Mouse (Mus musculus): ENCODE measurements around the gene Zfp865. TPM values are rescaled to one million over a fixed set of nuclear protein-coding genes. Genes with fewer than 3 reads are reported as not detected.
"Not testable (repeated sequence)": the region's sequence is repeated elsewhere in the genome, so short reads cannot be mapped to it uniquely, and the experiment has no call there.

Gene Zfp865
- polyA plus RNA-seq, 1 experiment: 21.3 TPM

DNA sequence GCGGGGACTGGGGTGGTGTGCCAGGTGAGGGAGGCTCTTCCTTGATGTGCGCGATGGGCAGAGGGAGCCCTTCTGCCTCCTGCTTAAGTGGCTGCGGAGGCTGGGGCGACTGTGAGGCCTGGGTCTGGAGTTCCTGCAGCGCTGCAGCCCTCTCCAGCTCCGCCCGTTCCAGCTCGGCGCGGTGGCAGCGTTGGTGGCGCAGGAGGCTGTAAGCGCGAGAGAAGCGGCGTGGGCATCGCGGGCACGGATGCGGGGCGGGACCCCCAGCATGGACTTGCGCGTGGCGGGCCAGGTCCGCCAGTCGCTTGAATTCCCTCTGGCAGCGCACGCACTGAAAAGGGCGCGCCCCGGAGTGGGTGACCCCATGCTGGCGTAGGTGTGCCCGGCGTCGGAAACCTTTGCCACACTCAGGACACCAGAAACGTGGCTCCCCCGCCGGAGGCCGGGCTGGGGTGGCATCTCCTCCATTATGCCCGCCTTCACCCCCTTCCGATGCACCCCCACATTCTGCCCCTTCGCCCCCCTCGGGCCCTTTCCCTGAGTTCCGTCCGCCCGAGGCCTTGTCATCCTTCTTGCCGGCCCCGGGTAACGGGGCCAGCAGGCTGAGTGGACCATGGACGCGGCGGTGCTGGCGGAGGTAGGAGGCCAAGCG is 26.7 kb upstream of the Zfp865 start:
- TF ChIP-seq CTCF (conservative IDR thresholded peaks at IDR 0.05; ENCODE audit: insufficient read depth, insufficient read length, low read depth, low read length) (no peak), POLR2A (IDR thresholded peaks at IDR 0.05; ENCODE audit: low read depth, low read length) (no peak)
- WGBS: 77% methylated on average over 55 of the region's 55 CpGs
- Histone ChIP-seq H3K27me3 (replicated peaks; ENCODE audit: control insufficient read depth, insufficient read depth, low read length) (no peaks in the 10 kb centered on the region), H3K4me3 (ENCODE audit: insufficient read depth, low read depth, low read length) (no peak overlapping the region), H3K36me3 (ENCODE audit: control insufficient read depth, insufficient read depth, low read length) (no peaks in the 10 kb centered on the region), H3K27ac (ENCODE audit: insufficient read depth, low read depth, low read length) (no peak overlapping the region), H3K4me1 (ENCODE audit: control insufficient read depth, insufficient read depth, low read length) (0 out of 2 replicates have a peak, but pooled peaks cover 4% of the 10 kb centered on the region)
- DNase-seq: no peak

DNA sequence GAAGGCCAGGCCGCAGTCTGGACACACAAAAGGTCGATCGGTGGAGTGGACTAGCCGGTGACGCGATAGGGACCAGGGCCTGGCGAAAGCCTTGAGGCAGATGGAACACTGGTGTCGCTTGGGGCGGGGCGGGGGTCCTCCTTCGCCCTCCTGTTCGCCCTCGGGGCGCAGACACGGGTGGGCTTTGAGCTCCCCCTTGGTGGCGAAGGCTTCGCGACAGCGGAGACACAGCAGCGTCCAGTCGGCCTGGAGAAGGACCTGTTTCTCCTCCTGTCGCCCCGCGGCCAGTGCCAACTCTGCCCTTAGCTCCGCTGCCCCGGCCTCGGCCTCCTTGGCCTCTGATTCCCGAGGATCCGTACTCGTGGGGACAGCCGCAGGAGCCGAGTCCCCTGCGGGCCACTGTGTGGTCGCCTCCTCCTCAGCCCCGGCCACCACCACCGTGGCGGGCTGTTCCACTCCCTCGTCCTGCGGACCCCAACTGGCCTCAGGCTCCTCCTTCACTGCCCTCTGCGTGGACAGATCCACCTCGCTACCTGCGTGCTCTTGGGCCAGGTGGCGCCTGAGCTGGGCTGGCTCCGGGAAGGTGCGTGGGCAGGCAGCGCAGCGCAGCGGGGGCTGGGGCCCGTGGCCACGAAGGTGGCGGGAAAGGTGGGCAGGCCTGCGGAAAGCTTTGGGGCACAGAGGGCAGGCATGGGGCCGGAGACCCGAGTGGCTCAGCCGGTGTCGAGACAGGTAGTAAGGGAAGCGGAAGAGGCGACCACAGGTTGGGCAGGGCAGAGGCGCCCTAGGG is 26.0 kb upstream of the Zfp865 start:
- H3K27ac ChIP-seq (ENCODE audit: insufficient read depth, low read depth, low read length): no peak overlapping the region
- 74% methylated on average over 59 of the region's 59 CpGs for WGBS
- no peak overlapping the region for H3K4me3 ChIP-seq (ENCODE audit: insufficient read depth, low read depth, low read length)
- TF ChIP-seq CTCF (conservative IDR thresholded peaks at IDR 0.05; ENCODE audit: insufficient read depth, insufficient read length, low read depth, low read length) (no peak), POLR2A (IDR thresholded peaks at IDR 0.05; ENCODE audit: low read depth, low read length) (no peak)
- H3K36me3 ChIP-seq (ENCODE audit: control insufficient read depth, insufficient read depth, low read length): no peaks in the 10 kb centered on the region
- H3K4me1 ChIP-seq (ENCODE audit: control insufficient read depth, insufficient read depth, low read length): 0 out of 2 replicates have a peak, but pooled peaks cover 4% of the 10 kb centered on the region
- no peaks in the 10 kb centered on the region for H3K27me3 ChIP-seq (replicated peaks; ENCODE audit: control insufficient read depth, insufficient read depth, low read length)
- DNase-seq: no peak

DNA sequence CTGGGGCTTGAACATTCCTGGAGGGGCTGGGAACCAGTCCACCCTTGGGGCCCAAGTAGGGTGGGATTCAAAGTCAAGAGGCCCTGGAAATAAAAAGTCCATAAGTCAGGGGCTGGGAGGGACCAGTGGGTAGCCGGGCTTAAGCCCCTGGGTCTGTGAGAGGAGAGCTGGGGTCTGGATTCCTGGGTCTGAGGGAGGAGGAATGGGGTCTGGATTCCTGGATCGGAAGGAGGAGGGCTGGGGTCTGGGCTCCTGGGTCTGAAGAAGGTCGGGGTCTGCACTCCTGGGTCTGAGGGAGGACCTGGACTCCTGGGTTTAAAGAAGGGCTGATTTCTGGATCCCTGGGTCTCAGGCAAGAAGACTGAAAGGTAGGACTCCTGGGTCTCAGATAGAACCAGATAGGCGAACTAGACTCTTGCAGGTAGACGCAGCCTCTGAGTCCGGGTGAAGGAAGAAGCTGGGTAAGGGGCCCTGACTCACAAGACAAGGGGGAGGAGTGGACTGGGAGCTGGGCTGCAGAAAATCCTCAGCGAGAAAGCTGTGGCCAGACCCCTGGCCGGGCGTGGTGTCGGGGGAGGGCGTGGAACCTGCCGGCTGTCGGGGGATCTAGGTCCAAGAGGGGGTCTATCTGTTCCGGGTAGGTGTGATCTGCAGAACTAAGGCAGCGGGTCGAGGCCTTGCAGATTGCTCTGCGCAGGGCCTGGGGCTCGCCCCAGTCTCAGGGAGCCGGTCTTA is 24.7 kb upstream of the Zfp865 start:
- no peaks in the 10 kb centered on the region for H3K27me3 ChIP-seq (replicated peaks; ENCODE audit: control insufficient read depth, insufficient read depth, low read length)
- 5% methylated on average over 19 of the region's 19 CpGs for WGBS
- 0 out of 2 replicates have a peak, but pooled peaks cover 4% of the 10 kb centered on the region for H3K4me1 ChIP-seq (ENCODE audit: control insufficient read depth, insufficient read depth, low read length)
- TF ChIP-seq CTCF (conservative IDR thresholded peaks at IDR 0.05; ENCODE audit: insufficient read depth, insufficient read length, low read depth, low read length) (no peak), POLR2A (IDR thresholded peaks at IDR 0.05; ENCODE audit: low read depth, low read length) (no peak)
- DNase-seq: no peak
- H3K27ac ChIP-seq (ENCODE audit: insufficient read depth, low read depth, low read length): 0 out of 2 replicates have a peak overlapping the region, but pooled peaks have one; percentile 7
- H3K4me3 ChIP-seq (ENCODE audit: insufficient read depth, low read depth, low read length): peak overlapping the region; percentile 97
- no peaks in the 10 kb centered on the region for H3K36me3 ChIP-seq (ENCODE audit: control insufficient read depth, insufficient read depth, low read length)

DNA sequence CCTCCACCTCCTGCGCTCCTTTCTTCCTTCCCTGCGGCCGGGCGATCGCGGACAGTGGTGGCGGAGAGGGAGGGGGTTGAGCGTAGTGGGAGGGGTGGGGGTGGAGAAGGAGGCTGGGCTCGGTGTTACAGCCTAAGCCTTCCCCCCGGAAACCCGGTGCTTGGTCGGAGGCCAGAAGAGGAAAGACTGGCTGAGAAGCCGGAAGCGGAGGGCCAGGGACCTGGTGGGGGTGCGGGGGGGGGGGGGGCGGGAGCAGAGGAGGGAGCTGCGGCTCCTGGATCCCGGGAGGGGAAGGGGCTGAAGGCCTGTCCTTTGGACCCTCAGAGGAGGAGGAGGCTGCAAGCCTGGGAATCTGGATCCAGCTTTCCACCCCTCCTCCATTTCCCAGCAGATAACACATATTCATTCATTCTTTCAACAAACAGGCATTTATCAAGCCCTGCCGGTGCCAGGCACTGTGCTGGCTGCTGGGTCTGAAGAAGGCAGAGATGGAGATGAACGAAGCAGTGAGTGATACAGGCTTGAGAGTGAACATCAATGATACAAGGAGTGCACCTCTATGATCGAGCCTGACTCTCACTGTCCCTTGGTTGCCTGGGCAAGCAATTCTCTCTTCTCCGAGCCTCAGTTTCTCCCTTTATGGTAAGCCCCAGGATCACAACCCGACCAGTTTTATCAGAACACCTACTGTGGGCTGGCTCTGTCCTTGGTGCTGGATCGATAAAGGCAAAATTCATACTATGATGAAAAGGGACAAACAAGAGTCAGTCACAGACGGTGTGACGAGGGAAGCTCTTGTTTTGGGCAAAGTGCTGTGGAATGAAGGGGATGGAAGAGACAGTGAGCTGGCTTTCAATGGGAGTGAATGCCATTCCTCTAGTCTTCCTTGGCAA is 23.9 kb upstream of the Zfp865 start, which contains the start of gene Zfp579:
Zfp579 (minus strand) TSS at position 156 of the 893 bp plus-strand sequence.
- peak within 1 kb of the TSS; percentile 7; the same call in 1 of the 2 replicates for H3K27ac ChIP-seq (ENCODE audit: insufficient read depth, low read depth, low read length)
- 0 out of 2 replicates have a peak, but pooled peaks cover 4% of the 10 kb centered on the region for H3K4me1 ChIP-seq (ENCODE audit: control insufficient read depth, insufficient read depth, low read length)
- peak; percentile 93 for DNase-seq
- no peaks in the 10 kb centered on the region for H3K27me3 ChIP-seq (replicated peaks; ENCODE audit: control insufficient read depth, insufficient read depth, low read length)
- 4% methylated on average over 23 of the region's 26 CpGs for WGBS
- H3K4me3 ChIP-seq (ENCODE audit: insufficient read depth, low read depth, low read length): peak within 1 kb of the TSS; percentile 97
- TF ChIP-seq CTCF (conservative IDR thresholded peaks at IDR 0.05; ENCODE audit: insufficient read depth, insufficient read length, low read depth, low read length) (no peak), POLR2A (IDR thresholded peaks at IDR 0.05; ENCODE audit: low read depth, low read length) (no peak)
- no peaks in the 10 kb centered on the region for H3K36me3 ChIP-seq (ENCODE audit: control insufficient read depth, insufficient read depth, low read length)

DNA sequence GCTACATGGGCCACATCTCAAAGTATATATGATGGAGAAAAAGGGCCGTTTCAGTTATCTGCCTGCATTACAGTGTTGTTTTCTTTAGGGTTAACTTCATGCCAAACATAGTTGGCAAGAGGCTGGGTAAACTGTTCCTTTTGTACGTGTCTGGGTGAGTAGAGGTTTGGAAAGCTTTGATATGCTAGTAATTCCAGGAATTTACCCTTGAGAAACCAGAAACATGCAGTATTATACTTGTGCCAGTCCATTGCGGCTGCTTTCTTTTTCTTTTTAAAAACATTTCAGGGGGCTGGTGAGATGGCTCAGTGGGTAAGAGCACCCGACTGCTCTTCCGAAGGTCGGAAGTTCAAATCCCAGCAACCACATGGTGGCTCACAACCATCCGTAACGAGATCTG is 23.2 kb upstream of the Zfp865 start:
- Histone ChIP-seq H3K4me3 (ENCODE audit: insufficient read depth, low read depth, low read length) (no peak overlapping the region), H3K4me1 (ENCODE audit: control insufficient read depth, insufficient read depth, low read length) (0 out of 2 replicates have a peak, but pooled peaks cover 4% of the 10 kb centered on the region), H3K27me3 (replicated peaks; ENCODE audit: control insufficient read depth, insufficient read depth, low read length) (no peaks in the 10 kb centered on the region), H3K27ac (ENCODE audit: insufficient read depth, low read depth, low read length) (peak overlapping the region; percentile 4; the same call in 1 of the 2 replicates), H3K36me3 (ENCODE audit: control insufficient read depth, insufficient read depth, low read length) (no peaks in the 10 kb centered on the region)
- 49% methylated on average over 8 of the region's 8 CpGs for WGBS
- no peak for DNase-seq
- no peak for TF ChIP-seq POLR2A (IDR thresholded peaks at IDR 0.05; ENCODE audit: low read depth, low read length)
- TF ChIP-seq CTCF (conservative IDR thresholded peaks at IDR 0.05; ENCODE audit: insufficient read depth, insufficient read length, low read depth, low read length): no peak

DNA sequence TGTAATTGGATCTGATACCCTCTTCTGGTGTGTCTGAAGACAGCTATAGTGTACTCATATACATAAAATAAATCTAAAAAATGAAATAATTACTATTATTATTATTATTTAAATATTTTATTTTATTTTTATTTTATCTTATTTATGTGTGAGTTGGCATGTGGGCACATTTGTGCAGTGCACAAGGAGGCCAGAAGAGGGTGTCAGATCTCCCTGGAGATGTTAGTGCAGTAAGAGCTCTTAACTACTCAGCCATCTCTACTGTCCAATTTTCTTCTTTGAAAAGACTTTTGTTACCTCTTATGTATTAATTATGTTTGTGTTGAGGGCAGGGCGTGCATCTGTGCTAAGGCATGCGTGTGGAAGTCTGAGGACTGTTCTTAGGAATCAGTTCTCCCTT is 20.3 kb upstream of the Zfp865 start:
- no peak overlapping the region for H3K4me3 ChIP-seq (ENCODE audit: insufficient read depth, low read depth, low read length)
- no peaks in the 10 kb centered on the region for H3K27me3 ChIP-seq (replicated peaks; ENCODE audit: control insufficient read depth, insufficient read depth, low read length)
- no peaks in the 10 kb centered on the region for H3K36me3 ChIP-seq (ENCODE audit: control insufficient read depth, insufficient read depth, low read length)
- H3K4me1 ChIP-seq (ENCODE audit: control insufficient read depth, insufficient read depth, low read length): 0 out of 2 replicates have a peak, but pooled peaks cover 4% of the 10 kb centered on the region
- TF ChIP-seq POLR2A (IDR thresholded peaks at IDR 0.05; ENCODE audit: low read depth, low read length) (no peak), CTCF (conservative IDR thresholded peaks at IDR 0.05; ENCODE audit: insufficient read depth, insufficient read length, low read depth, low read length) (peak; percentile 52)
- DNase-seq: peak; percentile 36
- WGBS: 68% methylated on average over 2 of the region's 2 CpGs
- H3K27ac ChIP-seq (ENCODE audit: insufficient read depth, low read depth, low read length): no peak overlapping the region

DNA sequence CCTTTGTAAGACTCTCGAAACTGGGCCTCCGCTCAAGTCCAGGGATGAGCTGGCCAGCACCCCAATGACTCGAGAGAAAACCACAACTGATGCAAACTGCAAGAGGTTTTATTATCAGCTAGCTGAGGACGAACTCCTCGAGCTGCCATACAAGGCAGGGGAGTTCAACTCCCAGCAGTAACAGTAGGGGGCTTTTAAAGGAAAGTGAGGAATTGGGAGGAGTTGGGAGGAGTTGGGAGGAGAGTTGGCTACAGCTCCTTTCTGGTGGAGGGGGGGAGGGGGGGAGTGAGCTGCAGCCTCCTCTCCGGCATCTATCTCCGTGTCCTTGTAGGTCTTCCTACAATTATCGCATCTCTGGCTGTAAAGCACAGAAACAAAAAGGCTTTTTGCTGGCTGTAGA is 17.3 kb upstream of the Zfp865 start:
- not testable (repeated sequence) for H3K27me3 ChIP-seq (replicated peaks; ENCODE audit: control insufficient read depth, insufficient read depth, low read length); DNase-seq; H3K4me1 ChIP-seq (ENCODE audit: control insufficient read depth, insufficient read depth, low read length); H3K27ac ChIP-seq (ENCODE audit: insufficient read depth, low read depth, low read length); H3K4me3 ChIP-seq (ENCODE audit: insufficient read depth, low read depth, low read length); H3K36me3 ChIP-seq (ENCODE audit: control insufficient read depth, insufficient read depth, low read length)
- 74% methylated on average over 8 of the region's 8 CpGs for WGBS
